Mouse (Mus musculus): ENCODE measurements around the gene Tpte. TPM values are rescaled to one million over a fixed set of nuclear protein-coding genes. Genes with fewer than 3 reads are reported as not detected.
A peak's percentile ranks its signal among the peaks of the same experiment; 100 is the strongest.

Gene Tpte
- not detected in 2 replicates for polyA plus RNA-seq (2016; fragmentation: Nextera tagmentation; extraction: Ambion mirVana)

DNA sequence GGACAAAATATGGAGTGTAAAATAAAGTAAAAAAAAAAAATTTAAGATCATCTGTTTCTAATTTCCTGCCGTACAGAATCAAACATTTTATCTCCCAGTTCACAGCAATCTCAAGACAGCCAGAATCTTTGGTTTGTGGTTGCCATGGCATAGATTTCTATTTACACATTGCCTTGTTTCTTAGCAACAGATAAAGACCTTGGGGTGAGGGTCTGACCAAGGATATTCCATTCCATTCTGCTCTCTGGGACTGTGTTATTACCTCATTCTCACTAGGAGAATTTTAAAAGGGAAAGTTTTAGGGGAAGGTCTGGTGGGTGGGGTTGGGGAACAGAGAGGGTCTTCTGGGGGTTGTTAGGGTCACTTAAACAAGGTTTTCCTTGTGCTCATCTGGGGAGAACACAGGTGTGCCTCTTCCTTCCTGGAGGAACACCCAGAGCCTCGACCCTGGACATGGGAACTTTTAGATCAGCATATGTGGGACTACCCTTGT lies at the start of gene Tpte:
Tpte (plus strand) TSS at position 443 of the 493 bp plus-strand sequence.
- Histone ChIP-seq H3K9me3 (no peaks in the 10 kb centered on the region), H3K36me3 (no peaks in the 10 kb centered on the region), H3K4me3 (replicated peaks) (no peak within 1 kb of the TSS), H3K9ac (replicated peaks) (no peak within 1 kb of the TSS), H3K4me2 (no peak within 1 kb of the TSS), H3K27ac (0 out of 2 replicates have a peak within 1 kb of the TSS, but pooled peaks have one; percentile 12), H3K27me3 (no peaks in the 10 kb centered on the region), H3K4me1 (replicated peaks) (no peaks in the 10 kb centered on the region)
- no peak for ATAC-seq (ENCODE audit: insufficient number of reproducible peaks, insufficient read depth, low FRiP score, low TSS enrichment, low read depth)
- 53% methylated on average over 2 of the region's 2 CpGs for WGBS

GRCm38 (mm10) chr8:22242986-22243385 lies 40.3 kb upstream of the Tpte start:
- Histone ChIP-seq H3K27me3 (no peaks in the 10 kb centered on the region), H3K36me3 (no peaks in the 10 kb centered on the region), H3K4me1 (replicated peaks) (no peaks in the 10 kb centered on the region), H3K4me3 (replicated peaks) (no peak overlapping the region), H3K9me3 (no peaks in the 10 kb centered on the region), H3K27ac (no peak overlapping the region), H3K4me2 (no peak overlapping the region), H3K9ac (replicated peaks) (no peak overlapping the region)
- ATAC-seq (ENCODE audit: insufficient number of reproducible peaks, insufficient read depth, low FRiP score, low TSS enrichment, low read depth), result no peak
- 89% methylated on average over 9 of the region's 9 CpGs for WGBS

- Histone ChIP-seq H3K4me1 (replicated peaks) (no peaks in the 10 kb centered on the region), H3K4me3 (replicated peaks) (no peak overlapping the region), H3K9me3 (no peaks in the 10 kb centered on the region), H3K4me2 (no peak overlapping the region), H3K36me3 (no peaks in the 10 kb centered on the region), H3K9ac (replicated peaks) (no peak overlapping the region), H3K27me3 (no peaks in the 10 kb centered on the region), H3K27ac (no peak overlapping the region)
- ATAC-seq (ENCODE audit: insufficient number of reproducible peaks, insufficient read depth, low FRiP score, low TSS enrichment, low read depth), result no peak
- 65% methylated on average over 1 of the region's 1 CpGs for WGBS
Observed at GRCm38 (mm10) chr8:22245663-22246062, 37.6 kb upstream of the Tpte start.

DNA sequence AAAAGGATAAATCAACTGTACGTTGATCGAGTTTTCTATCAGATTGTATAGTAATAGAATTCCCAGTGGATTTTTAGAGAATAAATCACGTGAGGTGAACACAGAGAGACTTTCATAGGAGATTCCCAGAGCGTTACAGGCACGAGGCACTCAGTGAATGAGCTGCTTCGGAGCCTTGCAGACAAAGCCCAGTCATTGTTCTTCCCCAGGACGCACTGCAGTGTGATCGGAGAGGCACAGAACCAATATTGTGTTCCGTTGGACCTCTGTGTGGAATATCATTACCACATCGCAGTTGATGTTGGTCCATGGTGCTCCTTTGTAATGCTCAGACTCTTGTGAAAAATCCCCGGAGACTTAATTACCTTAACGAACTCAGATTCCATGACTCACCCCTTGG lies 35.3 kb upstream of the Tpte start:
- Histone ChIP-seq H3K27me3 (no peaks in the 10 kb centered on the region), H3K4me2 (no peak overlapping the region), H3K4me1 (replicated peaks) (no peaks in the 10 kb centered on the region), H3K9me3 (no peaks in the 10 kb centered on the region), H3K36me3 (no peaks in the 10 kb centered on the region), H3K27ac (no peak overlapping the region), H3K9ac (replicated peaks) (no peak overlapping the region), H3K4me3 (replicated peaks) (no peak overlapping the region)
- no peak for ATAC-seq (ENCODE audit: insufficient number of reproducible peaks, insufficient read depth, low FRiP score, low TSS enrichment, low read depth)
- whole genome bisulfite sequencing, result 79% methylated on average over 12 of the region's 12 CpGs

GRCm38 (mm10) chr8:22249080-22249479 lies 34.2 kb upstream of the Tpte start:
- H3K4me3 ChIP-seq (replicated peaks), result no peak overlapping the region
- H3K4me1 ChIP-seq (replicated peaks), result no peaks in the 10 kb centered on the region
- no peaks in the 10 kb centered on the region for H3K36me3 ChIP-seq
- no peak overlapping the region for H3K9ac ChIP-seq (replicated peaks)
- H3K4me2 ChIP-seq, result no peak overlapping the region
- H3K27ac ChIP-seq, result no peak overlapping the region
- WGBS, result 79% methylated on average over 9 of the region's 9 CpGs
- no peaks in the 10 kb centered on the region for H3K9me3 ChIP-seq
- H3K27me3 ChIP-seq, result no peaks in the 10 kb centered on the region
- no peak for ATAC-seq (ENCODE audit: insufficient number of reproducible peaks, insufficient read depth, low FRiP score, low TSS enrichment, low read depth)

GRCm38 (mm10) chr8:22258946-22259450 lies 24.2 kb upstream of the Tpte start:
- Histone ChIP-seq H3K27me3 (no peaks in the 10 kb centered on the region), H3K4me3 (replicated peaks) (no peak overlapping the region), H3K36me3 (no peaks in the 10 kb centered on the region), H3K4me1 (replicated peaks) (no peaks in the 10 kb centered on the region), H3K4me2 (no peak overlapping the region), H3K9ac (replicated peaks) (no peak overlapping the region), H3K27ac (no peak overlapping the region), H3K9me3 (peaks cover 7% of the 10 kb centered on the region; the same call in 1 of the 2 replicates)
- WGBS, result 81% methylated on average over 18 of the region's 18 CpGs
- no peak for ATAC-seq (ENCODE audit: insufficient number of reproducible peaks, insufficient read depth, low FRiP score, low TSS enrichment, low read depth)

DNA sequence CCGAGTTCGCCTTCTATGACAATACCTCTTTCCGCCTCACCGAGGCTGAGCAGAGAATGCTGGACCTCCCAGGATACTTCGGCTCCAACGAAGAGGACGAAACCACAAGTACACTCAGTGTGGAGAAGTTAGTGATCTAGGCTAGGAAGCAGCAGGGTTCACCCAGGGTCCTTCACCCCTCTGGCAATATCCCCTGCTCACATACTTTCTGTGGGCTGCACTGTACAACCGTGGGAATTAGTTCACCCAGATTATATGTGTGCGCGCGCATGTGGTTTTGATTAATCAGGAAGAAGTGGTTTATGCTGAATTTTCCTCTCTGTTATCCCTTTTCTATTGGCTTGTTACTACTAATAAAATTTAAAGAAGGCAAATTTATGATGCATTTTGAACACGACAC lies 23.7 kb upstream of the Tpte start:
- no peak for ATAC-seq (ENCODE audit: insufficient number of reproducible peaks, insufficient read depth, low FRiP score, low TSS enrichment, low read depth)
- Histone ChIP-seq H3K27ac (no peak overlapping the region), H3K9me3 (peaks cover 7% of the 10 kb centered on the region; the same call in 1 of the 2 replicates), H3K36me3 (no peaks in the 10 kb centered on the region), H3K4me3 (replicated peaks) (no peak overlapping the region), H3K9ac (replicated peaks) (no peak overlapping the region), H3K4me1 (replicated peaks) (no peaks in the 10 kb centered on the region), H3K4me2 (no peak overlapping the region), H3K27me3 (no peaks in the 10 kb centered on the region)
- 80% methylated on average over 12 of the region's 12 CpGs for WGBS

DNA sequence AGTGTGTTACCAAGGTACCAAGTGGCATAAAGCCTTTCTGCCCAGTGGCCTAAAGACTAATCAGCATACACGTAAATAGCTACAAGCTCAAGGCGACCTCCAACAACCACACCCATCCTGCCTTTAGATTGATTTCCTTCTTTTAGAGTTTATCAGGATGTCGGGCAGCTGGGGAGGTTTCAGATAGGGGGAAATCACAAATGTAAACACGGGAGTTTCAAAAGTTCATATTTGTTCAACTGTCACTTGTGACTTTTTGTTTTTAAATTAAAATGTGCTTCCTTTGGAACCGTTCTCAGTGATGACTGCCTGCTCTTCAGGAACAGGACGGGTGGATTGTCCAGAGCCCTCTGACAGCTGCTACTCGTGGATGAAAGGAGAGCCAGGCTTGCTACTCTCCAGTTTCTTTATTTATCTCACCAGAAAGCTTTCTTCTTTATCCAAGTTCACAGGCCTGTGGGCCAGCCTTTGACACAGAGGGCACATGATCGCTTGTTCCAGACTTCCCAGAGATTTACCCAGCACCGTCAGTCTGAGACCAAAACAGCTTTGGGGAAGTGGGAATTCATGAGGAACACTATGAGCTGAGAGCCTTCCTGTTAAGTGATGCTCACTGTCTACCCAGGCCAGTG lies 23.0 kb upstream of the Tpte start:
- WGBS, result 66% methylated on average over 9 of the region's 9 CpGs
- no peaks in the 10 kb centered on the region for H3K4me1 ChIP-seq (replicated peaks)
- ATAC-seq (ENCODE audit: insufficient number of reproducible peaks, insufficient read depth, low FRiP score, low TSS enrichment, low read depth), result no peak
- H3K4me2 ChIP-seq, result no peak overlapping the region
- no peak overlapping the region for H3K27ac ChIP-seq
- H3K36me3 ChIP-seq, result no peaks in the 10 kb centered on the region
- H3K9ac ChIP-seq (replicated peaks), result no peak overlapping the region
- H3K9me3 ChIP-seq, result peaks cover 7% of the 10 kb centered on the region; the same call in 1 of the 2 replicates
- H3K27me3 ChIP-seq, result no peaks in the 10 kb centered on the region
- H3K4me3 ChIP-seq (replicated peaks), result no peak overlapping the region

GRCm38 (mm10) chr8:22262267-22262666 lies 21.0 kb upstream of the Tpte start:
- H3K27me3 ChIP-seq, result no peaks in the 10 kb centered on the region
- no peaks in the 10 kb centered on the region for H3K36me3 ChIP-seq
- H3K9ac ChIP-seq (replicated peaks), result no peak overlapping the region
- no peak overlapping the region for H3K4me3 ChIP-seq (replicated peaks)
- ATAC-seq (ENCODE audit: insufficient number of reproducible peaks, insufficient read depth, low FRiP score, low TSS enrichment, low read depth), result no peak
- H3K9me3 ChIP-seq, result peaks cover 7% of the 10 kb centered on the region; the same call in 1 of the 2 replicates
- WGBS, result 88% methylated on average over 3 of the region's 3 CpGs
- H3K27ac ChIP-seq, result no peak overlapping the region
- H3K4me2 ChIP-seq, result no peak overlapping the region
- H3K4me1 ChIP-seq (replicated peaks), result no peaks in the 10 kb centered on the region

- Histone ChIP-seq H3K27ac (no peak overlapping the region), H3K27me3 (no peaks in the 10 kb centered on the region), H3K36me3 (no peaks in the 10 kb centered on the region), H3K4me1 (replicated peaks) (no peaks in the 10 kb centered on the region), H3K9me3 (peaks cover 7% of the 10 kb centered on the region; the same call in 1 of the 2 replicates), H3K4me2 (no peak overlapping the region), H3K9ac (replicated peaks) (no peak overlapping the region), H3K4me3 (replicated peaks) (no peak overlapping the region)
- ATAC-seq (ENCODE audit: insufficient number of reproducible peaks, insufficient read depth, low FRiP score, low TSS enrichment, low read depth), result no peak
- WGBS, result 76% methylated on average over 6 of the region's 6 CpGs
Observed at GRCm38 (mm10) chr8:22264292-22264691, 18.9 kb upstream of the Tpte start.

DNA sequence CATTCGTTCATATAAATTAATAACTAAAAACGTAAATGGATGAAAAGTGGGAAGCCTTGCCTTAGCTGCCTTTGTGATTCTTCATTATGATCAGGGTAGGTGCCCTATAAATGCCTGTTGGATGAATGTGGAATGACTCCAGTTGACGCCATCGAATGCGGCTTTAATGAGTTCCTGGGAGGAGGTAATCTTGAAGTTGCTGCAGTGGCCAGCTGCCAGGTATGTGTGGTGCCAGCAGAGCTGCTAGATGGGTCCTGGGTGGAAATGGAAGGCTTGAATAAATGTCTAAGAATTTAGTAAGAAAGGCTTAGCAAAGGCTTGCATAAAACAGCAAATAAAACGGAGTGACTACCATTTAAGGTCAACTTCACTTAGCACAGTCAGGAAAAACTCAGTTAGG lies 18.5 kb upstream of the Tpte start:
- H3K9ac ChIP-seq (replicated peaks), result no peak overlapping the region
- no peaks in the 10 kb centered on the region for H3K36me3 ChIP-seq
- WGBS, result 76% methylated on average over 6 of the region's 6 CpGs
- H3K9me3 ChIP-seq, result peaks cover 7% of the 10 kb centered on the region; the same call in 1 of the 2 replicates
- H3K27me3 ChIP-seq, result no peaks in the 10 kb centered on the region
- no peak for ATAC-seq (ENCODE audit: insufficient number of reproducible peaks, insufficient read depth, low FRiP score, low TSS enrichment, low read depth)
- no peak overlapping the region for H3K27ac ChIP-seq
- no peak overlapping the region for H3K4me2 ChIP-seq
- no peak overlapping the region for H3K4me3 ChIP-seq (replicated peaks)
- H3K4me1 ChIP-seq (replicated peaks), result no peaks in the 10 kb centered on the region

- H3K4me3 ChIP-seq (replicated peaks), result no peak overlapping the region
- H3K36me3 ChIP-seq, result no peaks in the 10 kb centered on the region
- H3K9ac ChIP-seq (replicated peaks), result no peak overlapping the region
- H3K27me3 ChIP-seq, result no peaks in the 10 kb centered on the region
- H3K27ac ChIP-seq, result no peak overlapping the region
- peaks cover 7% of the 10 kb centered on the region; the same call in 1 of the 2 replicates for H3K9me3 ChIP-seq
- WGBS, result 93% methylated on average over 1 of the region's 1 CpGs
- no peaks in the 10 kb centered on the region for H3K4me1 ChIP-seq (replicated peaks)
- no peak for ATAC-seq (ENCODE audit: insufficient number of reproducible peaks, insufficient read depth, low FRiP score, low TSS enrichment, low read depth)
- H3K4me2 ChIP-seq, result no peak overlapping the region
Observed at GRCm38 (mm10) chr8:22265194-22265593, 18.0 kb upstream of the Tpte start.

All from limb, embryonic 12.5 days (tissue).